Mouse (Mus musculus) hindbrain, embryonic 10.5 days (tissue): ENCODE data around the gene Mgp. TPM values are rescaled to one million over a fixed set of nuclear protein-coding genes. Genes with fewer than 3 reads are reported as not detected.
A peak's percentile ranks its signal among the peaks of the same experiment; 100 is the strongest.

Experiments
- DNase-seq: peaks from one replicate; pipeline ENCODE4 v3.0.0-alpha.2; 2017; ENCODE audit warnings: low spot score
- H3K27ac ChIP-seq: fragments of 300-500 bp; sonication (generic); 2 replicates; pipeline ENCODE4 v1.5.1; 2016; ENCODE audit warnings: mild to moderate bottlenecking, moderate library complexity
- H3K27me3 ChIP-seq: fragments of 300-500 bp; sonication (generic); 2 replicates; pipeline ENCODE4 v1.6.1; 2016; ENCODE audit warnings: mild to moderate bottlenecking; ENCODE audit not compliant: poor library complexity, insufficient read depth, severe bottlenecking
- H3K36me3 ChIP-seq: fragments of 300-500 bp; sonication (generic); 2 replicates; pipeline ENCODE4 v1.6.1; 2016; ENCODE audit warnings: mild to moderate bottlenecking, moderate library complexity
- H3K4me1 ChIP-seq: fragments of 300-500 bp; sonication (generic); replicated peaks from 2 replicates; pipeline ENCODE4 v1.6.1; 2016; ENCODE audit warnings: mild to moderate bottlenecking
- H3K4me3 ChIP-seq: fragments of 300-500 bp; sonication (generic); 2 replicates; pipeline ENCODE4 v1.5.1; 2016; ENCODE audit warnings: mild to moderate bottlenecking, moderate library complexity
- H3K9me3 ChIP-seq: fragments of 300-500 bp; sonication (generic); 2 replicates; pipeline ENCODE4 v1.6.1; 2016; ENCODE audit warnings: mild to moderate bottlenecking, moderate library complexity
- WGBS: fragments of 180-500 bp; shearing (Covaris S2); methylation state at CpG from one replicate; pipeline ENCODE4 v1.1.7; 2016; 5-methylcytosine and 5-hydroxymethylcytosine counted together
- polyA plus RNA-seq: library from polyadenylated mRNA; unstranded; fragments of >200 nt; fragmentation: Nextera tagmentation; extraction: Ambion mirVana; gene quantifications from 2 replicates; pipeline ENCODE4 v1.2.1, GENCODE M21; 2016

Gene Mgp
- polyA plus RNA-seq, 1 experiment from 2014 or later, result 3.3 TPM

DNA sequence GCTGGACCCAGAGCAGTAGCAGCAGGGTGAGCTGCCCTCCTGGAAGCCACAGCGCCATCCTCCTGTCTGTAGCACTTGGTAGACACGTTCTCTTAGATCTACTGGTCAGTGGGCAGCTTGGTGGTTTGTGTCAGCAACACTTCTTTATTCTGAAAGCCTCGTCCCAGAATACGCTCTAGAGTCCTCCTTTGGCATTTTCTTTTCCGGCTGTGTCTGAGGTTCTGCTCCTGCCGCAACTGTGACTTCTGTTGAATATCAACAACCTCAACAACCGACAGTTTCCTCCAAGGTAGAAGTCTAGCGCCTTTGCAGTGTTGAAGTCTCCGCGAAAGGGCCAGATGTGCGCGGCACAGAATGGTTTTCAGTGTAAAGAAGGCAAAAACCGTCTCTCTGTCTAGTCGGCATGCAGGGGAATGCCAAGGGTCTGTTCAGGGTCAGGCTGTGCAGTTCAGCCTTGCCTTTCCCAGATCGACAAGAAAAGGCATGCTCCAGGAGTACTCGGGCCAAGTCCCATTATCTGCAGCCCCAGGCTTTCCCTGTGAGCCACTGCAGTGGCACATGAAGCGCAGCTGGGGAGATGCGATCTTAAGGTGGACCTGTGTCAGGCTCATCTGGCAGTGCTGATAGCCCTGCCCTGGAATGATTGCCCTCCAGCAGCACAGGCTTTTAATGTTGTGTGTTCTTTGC lies 18.3 kb downstream of the Mgp start, which contains the start of gene Art4:
Gene Art4, minus strand, starts transcription at position 548 of the 687 bp plus-strand sequence.
- Histone ChIP-seq H3K36me3 (no peaks in the 10 kb centered on the region), H3K9me3 (no peaks in the 10 kb centered on the region), H3K27ac (peak within 1 kb of the TSS; percentile 69), H3K27me3 (no peaks in the 10 kb centered on the region), H3K4me3 (peak within 1 kb of the TSS; percentile 26; the same call in 1 of the 2 replicates), H3K4me1 (peaks cover 12% of the 10 kb centered on the region; the same call in 1 of the 2 replicates)
- 79% methylated on average over 18 of the region's 18 CpGs for WGBS
- no peak for DNase-seq

DNA sequence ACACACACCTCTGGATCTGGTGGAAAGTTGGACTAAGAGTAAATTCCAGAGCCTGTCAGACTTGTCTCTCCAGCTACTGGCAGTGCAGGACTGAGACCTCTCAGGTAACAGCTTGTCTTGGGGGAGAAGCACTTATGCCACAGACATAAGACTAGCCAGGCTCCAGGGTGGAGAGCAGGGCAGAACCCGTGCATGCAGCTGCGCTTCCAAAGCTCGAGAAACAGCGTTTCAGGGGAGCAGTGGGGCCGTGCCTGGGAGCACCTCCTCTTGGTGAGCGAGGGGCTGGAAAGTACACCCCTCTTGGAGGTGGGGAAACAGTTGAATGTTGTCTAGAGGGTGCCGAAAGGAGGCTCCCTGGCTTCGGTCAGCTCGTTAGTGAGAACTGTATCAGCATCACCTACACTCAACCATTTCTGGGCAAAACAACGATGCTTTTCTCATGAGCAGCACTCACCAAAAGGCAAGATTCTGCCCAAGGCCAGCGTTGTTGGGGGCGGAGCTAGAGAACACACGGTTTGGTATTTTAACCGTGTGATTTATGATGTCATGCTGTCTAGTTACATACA lies 19.5 kb downstream of the Mgp start:
- WGBS, result 75% methylated on average over 14 of the region's 14 CpGs
- DNase-seq, result no peak

DNA sequence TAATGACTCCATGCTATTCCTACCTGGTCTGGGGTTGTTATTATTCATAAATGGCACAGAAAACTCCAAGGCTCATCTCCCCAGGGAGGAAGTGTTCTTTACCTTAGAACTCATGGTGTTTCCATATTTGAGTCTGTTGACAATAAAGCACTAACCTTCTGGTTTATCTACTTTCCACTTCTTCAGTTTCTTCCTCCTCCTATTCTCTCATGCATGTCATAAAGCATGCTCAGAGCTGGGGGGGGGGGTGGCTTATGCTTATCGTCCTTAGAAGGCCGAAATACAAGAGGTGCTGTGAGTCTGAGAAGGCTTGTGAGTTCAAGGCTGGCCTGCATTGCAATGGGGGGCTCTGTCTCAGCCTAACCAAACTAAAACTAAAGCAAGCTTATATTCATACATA lies 20.4 kb downstream of the Mgp start:
- Histone ChIP-seq H3K9me3 (no peaks in the 10 kb centered on the region), H3K4me3 (no peak overlapping the region), H3K27ac (no peak overlapping the region), H3K4me1 (peaks cover 12% of the 10 kb centered on the region; the same call in 1 of the 2 replicates), H3K36me3 (no peaks in the 10 kb centered on the region), H3K27me3 (no peaks in the 10 kb centered on the region)
- WGBS, result 82% methylated on average over 2 of the region's 2 CpGs
- no peak for DNase-seq

More for the DNA sequence above, 19.5 kb downstream of the Mgp start:
- Histone ChIP-seq H3K4me1 (peaks cover 12% of the 10 kb centered on the region; the same call in 1 of the 2 replicates), H3K4me3 (peak overlapping the region; percentile 14; the same call in 1 of the 2 replicates), H3K9me3 (no peaks in the 10 kb centered on the region), H3K27ac (no peak overlapping the region), H3K27me3 (no peaks in the 10 kb centered on the region), H3K36me3 (no peaks in the 10 kb centered on the region)

DNA sequence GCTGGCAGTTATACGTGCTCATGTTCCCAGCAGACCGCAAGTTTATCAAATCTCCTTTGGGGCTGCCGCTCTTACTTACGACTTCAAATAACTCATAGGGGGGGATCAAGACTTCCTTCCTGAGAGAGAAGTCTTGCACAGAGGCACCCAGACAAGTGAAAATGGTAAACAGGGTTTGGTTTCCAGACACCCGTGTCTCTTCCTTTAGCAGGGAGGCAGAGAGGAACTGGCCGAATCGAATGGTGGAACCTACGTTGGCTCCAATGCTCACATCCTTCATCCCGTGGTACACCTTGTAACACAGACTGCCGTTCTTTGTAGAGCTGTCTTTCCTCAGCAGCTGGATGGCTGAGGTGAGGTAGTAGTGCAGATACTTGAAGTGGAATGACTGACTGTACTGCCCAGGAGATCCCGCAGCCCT lies 21.3 kb downstream of the Mgp start:
- Histone ChIP-seq H3K4me1 (peaks cover 12% of the 10 kb centered on the region; the same call in 1 of the 2 replicates), H3K4me3 (no peak overlapping the region), H3K27ac (no peak overlapping the region), H3K36me3 (no peaks in the 10 kb centered on the region), H3K27me3 (no peaks in the 10 kb centered on the region), H3K9me3 (no peaks in the 10 kb centered on the region)
- no peak for DNase-seq
- WGBS, result 93% methylated on average over 11 of the region's 11 CpGs

DNA sequence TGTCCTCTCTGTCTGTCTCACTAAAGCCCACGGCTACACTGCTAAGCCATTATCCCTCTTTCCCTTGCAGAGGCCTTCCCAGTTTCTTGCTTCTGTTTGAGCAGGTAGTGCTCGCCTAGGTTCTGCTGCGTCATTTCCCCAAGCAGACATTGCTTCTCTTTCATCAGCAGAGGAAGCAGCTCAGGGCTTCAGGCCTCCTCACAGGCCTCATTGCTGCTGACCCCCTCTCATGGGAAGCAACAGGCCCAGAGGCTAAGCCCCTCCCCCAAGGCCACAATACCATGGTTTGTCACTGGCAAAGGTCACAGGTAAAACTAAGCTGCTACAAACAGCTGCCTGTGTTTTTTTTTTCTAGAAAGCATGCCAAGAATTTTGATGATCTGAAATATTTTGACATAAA lies 22.9 kb downstream of the Mgp start:
- peak; percentile 22 for DNase-seq
- H3K4me3 ChIP-seq, result no peak overlapping the region
- H3K27ac ChIP-seq, result 0 out of 2 replicates have a peak overlapping the region, but pooled peaks have one; percentile 53
- WGBS, result 62% methylated on average over 3 of the region's 3 CpGs
- no peaks in the 10 kb centered on the region for H3K9me3 ChIP-seq
- peaks cover 10% of the 10 kb centered on the region; the same call in 1 of the 2 replicates for H3K4me1 ChIP-seq
- H3K36me3 ChIP-seq, result no peaks in the 10 kb centered on the region
- H3K27me3 ChIP-seq, result no peaks in the 10 kb centered on the region

DNA sequence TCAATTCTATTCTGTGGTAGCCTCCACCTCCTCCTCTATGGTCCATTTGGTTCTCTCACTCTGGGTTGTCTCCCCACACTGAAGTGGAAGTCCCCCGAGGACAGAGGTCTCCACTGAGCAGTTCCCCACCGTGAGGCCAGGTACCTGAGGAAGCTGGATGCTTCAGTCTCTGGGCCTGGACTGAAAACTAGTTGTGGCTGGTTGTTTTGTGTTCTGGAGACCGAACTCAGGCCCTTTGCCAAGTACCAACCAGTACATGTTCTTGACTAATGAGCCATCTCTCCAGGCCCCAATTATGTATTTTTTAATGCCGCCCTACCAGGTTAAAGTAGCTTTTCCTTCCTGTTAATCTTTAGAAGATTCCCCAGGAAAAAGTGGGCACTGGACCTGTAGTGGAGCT lies 23.3 kb downstream of the Mgp start:
- DNase-seq, result no peak
- no peaks in the 10 kb centered on the region for H3K27me3 ChIP-seq
- WGBS, result 87% methylated on average over 4 of the region's 4 CpGs
- H3K4me3 ChIP-seq, result no peak overlapping the region
- H3K9me3 ChIP-seq, result no peaks in the 10 kb centered on the region
- H3K4me1 ChIP-seq, result peaks cover 6% of the 10 kb centered on the region; the same call in 1 of the 2 replicates
- 0 out of 2 replicates have a peak overlapping the region, but pooled peaks have one; percentile 53 for H3K27ac ChIP-seq
- H3K36me3 ChIP-seq, result no peaks in the 10 kb centered on the region

DNA sequence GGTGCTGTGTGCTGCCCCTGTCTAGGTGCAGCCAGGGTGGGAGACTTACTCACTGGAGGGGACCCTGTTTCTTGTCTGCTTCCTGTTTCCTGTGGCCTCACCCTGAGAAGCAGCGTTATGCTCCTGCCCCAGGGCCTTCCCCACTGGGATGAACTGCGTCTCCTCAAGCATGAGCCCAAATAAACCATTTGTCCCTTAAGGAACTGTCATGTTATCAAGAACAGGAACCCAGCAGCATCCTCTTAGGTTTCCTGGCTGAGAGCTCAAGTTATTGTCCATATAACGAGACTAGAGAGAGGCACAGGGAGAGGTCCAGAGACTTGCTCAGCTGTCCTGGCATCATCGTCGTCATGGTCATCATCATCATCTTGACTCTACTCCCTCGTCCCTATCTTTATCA lies 25.4 kb downstream of the Mgp start:
- 81% methylated on average over 6 of the region's 6 CpGs for WGBS
- Histone ChIP-seq H3K4me3 (no peak overlapping the region), H3K27me3 (no peaks in the 10 kb centered on the region), H3K9me3 (no peaks in the 10 kb centered on the region), H3K4me1 (peaks cover 5% of the 10 kb centered on the region; the same call in 1 of the 2 replicates), H3K36me3 (no peaks in the 10 kb centered on the region), H3K27ac (no peak overlapping the region)
- DNase-seq, result no peak

DNA sequence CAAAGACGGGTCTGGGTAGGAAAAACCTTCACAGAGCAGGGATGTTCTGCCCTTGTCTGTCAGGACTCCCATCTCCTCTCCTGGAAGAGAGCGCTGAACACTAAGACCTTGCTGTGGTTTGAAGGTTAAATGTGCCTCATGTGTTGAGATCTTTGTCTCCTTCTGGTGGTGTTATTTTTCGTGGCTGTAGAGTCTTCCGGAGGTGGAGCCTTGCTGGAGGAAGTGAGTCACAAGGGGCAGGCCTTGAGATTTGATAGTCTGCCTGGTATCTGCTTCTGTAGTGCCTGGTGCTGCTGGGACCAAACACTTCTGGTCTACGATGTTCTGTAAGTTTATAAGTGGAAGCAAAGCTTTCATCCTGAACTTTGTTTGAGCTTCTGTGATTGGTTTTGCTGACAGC lies 26.7 kb downstream of the Mgp start:
- WGBS, result 88% methylated on average over 5 of the region's 5 CpGs
- no peaks in the 10 kb centered on the region for H3K36me3 ChIP-seq
- H3K27me3 ChIP-seq, result no peaks in the 10 kb centered on the region
- no peak overlapping the region for H3K4me3 ChIP-seq
- H3K27ac ChIP-seq, result no peak overlapping the region
- H3K9me3 ChIP-seq, result no peaks in the 10 kb centered on the region
- DNase-seq, result no peak
- H3K4me1 ChIP-seq, result peaks cover 5% of the 10 kb centered on the region; the same call in 1 of the 2 replicates

DNA sequence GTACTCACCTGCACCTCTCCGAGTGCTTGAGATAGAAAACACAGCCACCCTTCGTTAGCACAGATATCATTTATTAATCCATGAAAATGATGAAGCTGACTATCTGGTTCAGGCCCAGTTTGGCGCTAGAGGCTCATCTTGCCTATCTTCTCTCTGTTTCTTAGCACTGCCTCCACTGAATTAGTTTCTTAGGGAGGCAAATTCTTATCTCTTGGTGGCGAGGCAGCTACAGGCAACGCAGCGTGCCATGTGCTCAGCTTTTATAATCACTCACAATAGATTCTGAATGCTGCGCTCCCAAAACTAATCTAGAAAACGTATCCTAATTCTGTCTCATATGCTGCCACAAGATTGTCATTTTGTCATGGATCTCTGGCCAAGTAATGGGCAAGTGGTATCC lies 27.2 kb downstream of the Mgp start:
- no peaks in the 10 kb centered on the region for H3K36me3 ChIP-seq
- H3K27ac ChIP-seq, result no peak overlapping the region
- no peaks in the 10 kb centered on the region for H3K27me3 ChIP-seq
- no peak overlapping the region for H3K4me3 ChIP-seq
- DNase-seq, result no peak
- peaks cover 5% of the 10 kb centered on the region; the same call in 1 of the 2 replicates for H3K4me1 ChIP-seq
- 94% methylated on average over 8 of the region's 8 CpGs for WGBS
- H3K9me3 ChIP-seq, result no peaks in the 10 kb centered on the region

DNA sequence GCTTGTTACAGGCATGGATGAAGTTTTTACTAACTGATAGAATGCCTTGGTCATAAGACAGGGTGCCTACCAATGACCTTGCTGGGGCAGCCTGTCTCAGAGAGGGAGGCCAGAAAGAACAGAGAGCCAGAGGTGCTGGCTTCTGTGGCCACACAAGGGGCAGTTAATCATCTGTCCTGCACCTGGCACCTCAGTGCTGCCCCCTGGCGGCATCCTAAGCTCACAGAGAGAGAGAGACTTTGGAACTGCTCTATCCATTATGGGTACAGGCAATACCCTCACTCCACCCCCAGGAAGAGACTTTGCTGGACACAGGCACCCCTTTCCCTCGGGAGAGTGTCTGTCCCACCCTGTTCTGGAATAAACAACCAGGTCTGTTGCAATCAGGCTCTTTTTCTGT lies 27.8 kb downstream of the Mgp start:
- H3K27me3 ChIP-seq, result no peaks in the 10 kb centered on the region
- peak; percentile 46 for DNase-seq
- H3K27ac ChIP-seq, result no peak overlapping the region
- no peaks in the 10 kb centered on the region for H3K36me3 ChIP-seq
- no peak overlapping the region for H3K4me3 ChIP-seq
- peaks cover 3% of the 10 kb centered on the region; the same call in 1 of the 2 replicates for H3K4me1 ChIP-seq
- no peaks in the 10 kb centered on the region for H3K9me3 ChIP-seq
- WGBS, result 26% methylated on average over 2 of the region's 2 CpGs

DNA sequence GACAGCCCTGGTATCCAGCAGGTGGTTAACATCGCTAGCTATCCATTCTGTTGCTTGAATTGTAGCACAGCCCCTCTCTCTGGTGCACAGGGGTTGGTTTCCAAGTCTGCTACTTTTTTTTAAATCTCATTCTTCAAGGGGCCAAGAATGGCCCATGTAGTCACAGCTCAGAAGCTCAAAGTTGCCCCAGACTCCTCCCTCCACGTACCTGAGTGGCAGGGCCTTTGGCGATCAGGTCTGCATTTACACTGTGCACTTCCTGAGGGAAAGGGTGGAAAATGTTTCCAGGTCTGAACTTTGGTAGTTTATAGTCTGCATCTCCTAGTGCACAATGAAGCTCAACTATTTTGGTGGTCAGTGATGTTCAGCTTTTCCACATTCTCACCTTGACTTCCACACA lies 28.4 kb downstream of the Mgp start:
- no peak for DNase-seq
- no peaks in the 10 kb centered on the region for H3K27me3 ChIP-seq
- no peak overlapping the region for H3K4me3 ChIP-seq
- H3K27ac ChIP-seq, result no peak overlapping the region
- WGBS, result 92% methylated on average over 3 of the region's 3 CpGs
- H3K36me3 ChIP-seq, result no peaks in the 10 kb centered on the region
- H3K4me1 ChIP-seq, result no peaks in the 10 kb centered on the region; the same call in 1 of the 2 replicates
- no peaks in the 10 kb centered on the region for H3K9me3 ChIP-seq

DNA sequence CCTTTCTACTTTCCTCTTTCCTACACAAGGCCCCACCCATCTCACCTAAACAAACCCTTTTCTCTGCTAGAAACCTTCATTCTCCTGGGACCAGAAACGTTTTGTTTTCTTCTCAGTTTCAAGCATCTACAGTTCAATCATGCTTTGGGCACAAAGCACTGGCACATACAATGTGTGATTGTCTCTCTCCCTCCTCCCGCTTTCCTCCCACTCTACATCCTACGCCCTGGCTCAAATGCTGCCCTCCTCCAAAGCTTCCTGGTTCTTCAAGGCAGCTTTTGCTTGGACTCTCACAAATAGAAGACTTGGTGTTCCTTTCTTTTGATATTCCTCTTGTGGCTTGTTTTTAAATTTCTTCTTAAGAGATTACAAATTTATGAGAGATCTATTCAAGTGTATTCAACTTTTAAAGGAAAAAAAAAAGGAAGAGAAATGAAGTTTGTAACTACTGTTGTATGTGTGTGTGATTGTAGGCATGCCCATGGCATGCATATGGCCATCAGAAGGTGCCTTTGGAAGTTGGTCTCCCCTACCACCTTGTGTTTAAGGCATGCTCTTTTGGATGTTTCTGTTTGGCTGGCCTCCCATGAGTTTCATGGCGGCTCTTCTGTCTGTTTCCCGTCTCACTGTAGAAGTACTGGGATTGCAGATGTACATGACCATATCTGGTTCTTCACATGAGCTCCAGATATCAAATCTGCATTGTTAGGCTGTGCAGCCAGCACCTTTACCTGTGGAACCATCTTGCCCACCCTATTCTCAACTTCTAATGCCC lies 29.7 kb downstream of the Mgp start:
- no peaks in the 10 kb centered on the region for H3K9me3 ChIP-seq
- WGBS, result 64% methylated on average over 5 of the region's 5 CpGs
- DNase-seq, result no peak
- no peaks in the 10 kb centered on the region for H3K27me3 ChIP-seq
- H3K36me3 ChIP-seq, result no peaks in the 10 kb centered on the region
- H3K4me3 ChIP-seq, result no peak overlapping the region
- H3K27ac ChIP-seq, result no peak overlapping the region
- no peaks in the 10 kb centered on the region; the same call in 1 of the 2 replicates for H3K4me1 ChIP-seq
